Mouse (Mus musculus) left cerebral cortex, adult 18-20 months (tissue): Measurements from ENCODE around the gene Cnga4. TPM values are rescaled to one million over a fixed set of nuclear protein-coding genes. Genes with fewer than 3 reads are reported as not detected.
"Not testable (repeated sequence)": the region's sequence is repeated elsewhere in the genome, so short reads cannot be mapped to it uniquely, and the experiment has no call there.

Experiments used
- DNase-seq, 2 experiments: peaks; one replicate each; pipeline ENCODE4 v3.0.0; 2021 to 2022; ENCODE audit warnings: low spot score in 2 of 2, mixed read lengths in 1 of 2
- total RNA-seq, 2 experiments: library from RNA; stranded (reverse); gene quantifications; 2 replicates each; pipeline ENCODE4 v1.2.3; 2021

Cnga4 gene
- total RNA-seq, 2 experiments from 2014 or later: 1.1 to 1.2 TPM

GRCm38 (mm10) chr7:105414385-105414784, 10.0 kb downstream of the Cnga4 start:
- DNase-seq: peak; percentile 58 to 72

- DNase-seq: peak in 1 of 2 experiments; percentile 47
Observed at GRCm38 (mm10) chr7:105416529-105416928, 12.2 kb downstream of the Cnga4 start.

GRCm38 (mm10) chr7:105418106-105418505, 13.7 kb downstream of the Cnga4 start:
- no peak for DNase-seq

GRCm38 (mm10) chr7:105420903-105421302, 16.5 kb downstream of the Cnga4 start:
- no peak for DNase-seq

GRCm38 (mm10) chr7:105424368-105424767, 20.0 kb downstream of the Cnga4 start:
- DNase-seq: no peak

- DNase-seq: peak; percentile 65 to 74
Observed at GRCm38 (mm10) chr7:105425424-105426043, 21.2 kb downstream of the Cnga4 start, which contains the start of gene Cckbr. Cckbr (plus strand) TSS chr7:105425731.

- no peak for DNase-seq
Observed at GRCm38 (mm10) chr7:105426051-105426450, 21.7 kb downstream of the Cnga4 start.

- DNase-seq: no peak
Observed at GRCm38 (mm10) chr7:105432058-105432457, 27.7 kb downstream of the Cnga4 start.

GRCm38 (mm10) chr7:105433859-105434258, 29.5 kb downstream of the Cnga4 start:
- no peak for DNase-seq

- DNase-seq: no peak
Observed at GRCm38 (mm10) chr7:105434798-105435197, 30.4 kb downstream of the Cnga4 start.

- peak in 1 of 2 experiments; percentile 55 for DNase-seq
Observed at GRCm38 (mm10) chr7:105437979-105438772, 33.8 kb downstream of the Cnga4 start.

- no peak for DNase-seq
Observed at GRCm38 (mm10) chr7:105441426-105441825, 37.1 kb downstream of the Cnga4 start.

GRCm38 (mm10) chr7:105445076-105445475, 40.7 kb downstream of the Cnga4 start:
- no peak for DNase-seq

- DNase-seq: not testable (repeated sequence)
Observed at GRCm38 (mm10) chr7:105453345-105453744, 49.0 kb downstream of the Cnga4 start.

Other genes with a start within 250 kb of the Cnga4 start
- gene Olfr684, start 240.9 kb upstream of the Cnga4 start, total RNA-seq: not detected
- not detected for gene Olfr685, start 218.6 kb upstream of the Cnga4 start, total RNA-seq
- gene Olfr686, start 197.1 kb upstream of the Cnga4 start, total RNA-seq: not detected
- gene Olfr688, start 116.5 kb upstream of the Cnga4 start, total RNA-seq: not detected
- gene Olfr689, start 93.4 kb upstream of the Cnga4 start, total RNA-seq: not detected
- 1 to 10 TPM in 1 of 2 experiments, under 1 TPM in 1; 0.98 to 1.3 TPM for gene Olfr690, start 70.5 kb upstream of the Cnga4 start, total RNA-seq
- gene Olfr691, start 62.3 kb upstream of the Cnga4 start, total RNA-seq: under 1 TPM; 0.56 to 0.98 TPM
- gene Olfr692, start 36.3 kb upstream of the Cnga4 start, total RNA-seq: not detected
- not detected for gene Gm5901, start 29.5 kb upstream of the Cnga4 start, total RNA-seq
- 10 to 100 TPM; 70.5 to 72.2 TPM for gene Fam160a2, start 4.5 kb upstream of the Cnga4 start, total RNA-seq
- 10 to 100 TPM; 68.3 to 74.4 TPM for gene Cckbr, start 21.2 kb downstream of the Cnga4 start, total RNA-seq
- gene Cavin3, start 77.7 kb downstream of the Cnga4 start, total RNA-seq: 10 to 100 TPM; 17.9 to 19.8 TPM
- 100 to 1,000 TPM in 1 of 2 experiments, 10 to 100 TPM in 1; 99.9 to 111 TPM for gene Smpd1, start 149.8 kb downstream of the Cnga4 start, total RNA-seq
- 100 to 1,000 TPM; 469 to 485 TPM for gene Apbb1, start 177.1 kb downstream of the Cnga4 start, total RNA-seq
- gene Hpx, start 195.6 kb downstream of the Cnga4 start, total RNA-seq: under 1 TPM; 0.40 to 0.82 TPM
- 100 to 1,000 TPM; 150 to 157 TPM for gene Trim3, start 229.0 kb downstream of the Cnga4 start, total RNA-seq
- 10 to 100 TPM; 67.4 to 67.5 TPM for gene Timm10b, start 235.5 kb downstream of the Cnga4 start, total RNA-seq
- 10 to 100 TPM; 93.3 to 94.4 TPM for gene Arfip2, start 235.8 kb downstream of the Cnga4 start, total RNA-seq
- gene Gm45799, start 236.0 kb downstream of the Cnga4 start, total RNA-seq: 10 to 100 TPM in 1 of 2 experiments, 1 to 10 TPM in 1; 8.6 to 11.5 TPM
- 1 to 10 TPM; 5.2 to 6.1 TPM for gene Dnhd1, start 246.3 kb downstream of the Cnga4 start, total RNA-seq